Mouse (Mus musculus): ENCODE results near the gene Zeb2.
"Not testable (repeated sequence)": the region's sequence is repeated elsewhere in the genome, so short reads cannot be mapped to it uniquely, and the experiment has no call there.

The Zeb2 gene

DNA sequence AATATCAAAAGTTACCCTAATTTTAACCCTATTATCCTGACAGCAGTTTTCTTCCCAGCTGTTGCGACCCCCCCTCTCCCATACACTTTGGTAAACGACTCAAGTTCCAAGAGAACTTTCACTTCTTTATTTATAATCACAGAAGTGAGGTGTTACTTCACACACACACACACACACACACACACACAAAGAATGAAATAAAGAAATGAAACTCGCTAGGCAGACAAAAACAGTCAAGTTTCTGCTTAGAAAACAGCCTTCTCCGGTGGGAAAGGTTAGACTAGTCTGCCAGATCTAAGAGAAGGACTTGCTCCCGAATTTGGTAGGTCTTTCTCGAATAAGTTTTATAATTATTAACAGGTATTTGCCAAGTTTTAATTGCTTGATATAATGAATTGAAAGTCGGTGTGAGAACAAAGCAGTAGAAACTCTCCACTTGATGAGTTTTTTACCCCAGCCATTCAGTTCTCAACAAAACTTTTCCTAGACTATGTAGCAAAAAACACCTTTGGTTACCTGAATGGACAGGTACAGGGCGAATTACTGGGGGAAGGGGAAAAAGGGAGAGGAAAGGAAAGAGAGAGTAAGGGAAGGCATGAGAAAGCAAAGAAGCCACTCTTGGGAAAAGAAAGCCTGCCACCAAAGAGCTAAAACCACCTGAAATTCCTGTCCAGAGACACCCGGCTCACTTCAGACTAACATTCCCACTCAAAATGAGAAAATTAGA, 5.0 kb downstream of the Zeb2 start:
- DNase-seq (ENCODE audit: low spot score), result no peak

DNA sequence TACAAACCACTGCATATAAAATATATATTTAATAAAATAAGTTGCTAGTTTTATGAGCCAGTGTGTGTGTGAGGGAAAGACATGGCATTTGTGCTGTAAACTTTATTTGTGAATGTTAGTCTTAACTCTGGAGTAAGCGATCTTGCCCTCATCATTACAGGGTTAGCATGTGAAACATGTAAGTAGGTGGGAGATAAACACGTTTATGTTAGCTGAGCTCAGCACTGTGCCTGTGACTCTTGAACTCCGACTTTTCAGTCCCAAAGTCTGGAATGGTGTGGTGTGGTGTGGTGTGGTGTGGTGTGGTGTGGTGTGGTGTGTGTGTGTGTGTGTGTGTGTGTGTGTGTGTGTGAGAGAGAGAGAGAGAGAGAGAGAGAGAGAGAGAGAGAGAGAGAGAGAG, 5.6 kb downstream of the Zeb2 start:
- not testable (repeated sequence) for DNase-seq (ENCODE audit: low spot score)

DNA sequence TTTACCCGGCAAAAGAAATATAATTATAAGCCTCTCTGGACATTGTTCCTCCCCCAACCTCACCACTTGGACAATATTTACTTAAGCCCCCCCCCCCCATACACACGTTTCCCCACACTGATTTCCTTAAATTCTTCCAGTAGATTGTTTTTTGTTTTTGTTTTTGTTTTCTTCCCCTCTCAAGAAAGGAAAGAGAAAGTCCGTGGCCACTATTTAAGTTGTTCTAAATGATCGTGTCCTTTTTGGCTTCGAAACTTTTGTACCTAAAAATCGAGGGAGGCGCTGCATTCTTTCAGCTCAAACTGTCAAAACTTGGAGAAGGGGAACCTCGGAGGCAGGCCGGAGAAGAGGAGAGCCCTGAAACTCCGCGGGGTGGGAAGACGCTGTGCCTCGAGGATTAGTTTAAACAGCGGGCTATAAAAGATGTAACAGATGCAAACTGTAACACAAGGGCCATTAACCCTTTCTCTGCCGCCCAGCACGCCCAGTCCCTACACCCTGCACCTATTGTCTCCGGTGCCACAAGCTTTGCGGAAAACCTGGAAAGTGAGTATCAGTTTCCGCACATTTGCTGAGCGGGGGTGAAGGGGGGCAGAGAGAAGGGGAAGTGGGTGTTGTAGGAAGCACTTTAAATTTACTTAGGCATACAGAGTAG, 6.3 kb downstream of the Zeb2 start:
- DNase-seq (ENCODE audit: low spot score), result peak; percentile 47

DNA sequence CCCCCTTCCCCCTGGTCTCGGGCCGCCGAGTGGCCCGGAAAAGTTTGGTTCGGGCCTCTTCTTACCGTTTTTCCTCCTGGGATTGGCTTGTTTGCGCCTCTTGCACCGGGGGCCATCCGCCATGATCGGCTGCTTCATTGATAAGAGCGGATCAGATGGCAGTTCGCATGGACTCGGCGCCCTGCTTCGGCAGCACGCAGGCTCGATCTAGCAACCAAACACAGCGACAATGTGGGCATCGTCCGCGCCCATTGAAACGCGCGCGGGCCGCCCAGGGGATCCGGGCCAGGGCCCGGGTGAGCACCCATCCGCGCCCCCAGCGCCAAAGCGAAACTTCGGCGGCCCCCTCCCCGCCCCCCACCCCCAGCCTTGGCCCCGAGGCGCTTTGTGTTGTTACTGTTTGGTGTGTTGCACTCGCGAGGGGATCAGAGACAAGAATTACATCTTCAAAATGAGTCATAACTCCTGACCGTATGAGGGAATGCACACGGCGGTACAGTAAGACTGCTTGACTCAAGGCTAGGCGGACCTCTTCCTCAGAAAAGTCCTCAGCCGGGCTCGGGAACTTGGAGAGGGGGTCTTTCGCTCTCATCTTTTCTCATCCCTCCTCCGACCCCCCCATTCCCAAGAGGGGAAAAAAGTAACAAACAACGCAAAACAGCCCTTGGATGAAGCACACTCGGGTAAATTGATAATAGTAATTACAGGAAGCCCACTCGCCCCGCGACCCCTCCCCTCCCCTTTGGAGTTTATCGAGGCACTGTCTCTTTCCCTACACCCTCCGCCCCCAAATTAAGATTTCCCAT, 7.0 kb downstream of the Zeb2 start:
- DNase-seq (ENCODE audit: low spot score), result peak; percentile 66

DNA sequence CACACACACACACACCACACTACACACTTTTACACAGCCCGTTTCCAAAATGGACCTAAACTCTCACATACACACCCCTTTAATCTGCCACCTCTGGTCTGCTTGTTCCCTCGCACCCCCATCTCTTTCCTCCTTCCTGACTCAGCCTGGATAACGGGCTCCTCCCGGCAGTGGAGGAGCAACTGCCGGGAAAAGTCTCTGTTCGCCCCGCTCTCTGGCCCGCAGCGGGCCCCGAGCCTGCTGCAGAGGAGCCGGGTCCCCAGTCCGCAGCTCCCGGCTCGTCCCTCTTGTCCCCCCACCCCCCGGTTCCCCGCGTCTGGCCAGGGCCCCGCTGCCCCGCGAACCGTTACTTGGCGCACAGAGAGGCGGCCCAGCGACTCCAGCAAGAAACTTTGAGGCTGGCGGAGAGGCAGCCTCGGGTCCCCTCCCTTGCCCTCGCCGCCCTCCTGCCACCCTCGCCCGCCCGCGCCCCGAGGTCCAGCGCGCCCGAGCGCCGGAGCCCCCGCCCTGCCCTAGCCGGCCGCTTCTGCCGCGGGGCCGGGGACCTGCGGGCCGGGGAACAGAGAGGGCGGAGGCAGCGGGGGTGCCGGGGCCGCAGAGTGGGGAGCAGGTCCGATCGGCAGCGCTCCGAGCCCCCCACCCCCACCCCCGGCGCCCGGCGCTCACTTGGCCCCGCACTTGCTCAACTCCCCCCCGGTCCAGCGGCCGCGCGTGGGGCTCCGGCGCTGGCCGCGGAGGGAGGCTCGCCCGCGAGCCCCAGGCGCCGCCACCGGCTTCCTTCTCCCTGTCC, 7.8 kb downstream of the Zeb2 start:
- DNase-seq (ENCODE audit: low spot score), result no peak

DNA sequence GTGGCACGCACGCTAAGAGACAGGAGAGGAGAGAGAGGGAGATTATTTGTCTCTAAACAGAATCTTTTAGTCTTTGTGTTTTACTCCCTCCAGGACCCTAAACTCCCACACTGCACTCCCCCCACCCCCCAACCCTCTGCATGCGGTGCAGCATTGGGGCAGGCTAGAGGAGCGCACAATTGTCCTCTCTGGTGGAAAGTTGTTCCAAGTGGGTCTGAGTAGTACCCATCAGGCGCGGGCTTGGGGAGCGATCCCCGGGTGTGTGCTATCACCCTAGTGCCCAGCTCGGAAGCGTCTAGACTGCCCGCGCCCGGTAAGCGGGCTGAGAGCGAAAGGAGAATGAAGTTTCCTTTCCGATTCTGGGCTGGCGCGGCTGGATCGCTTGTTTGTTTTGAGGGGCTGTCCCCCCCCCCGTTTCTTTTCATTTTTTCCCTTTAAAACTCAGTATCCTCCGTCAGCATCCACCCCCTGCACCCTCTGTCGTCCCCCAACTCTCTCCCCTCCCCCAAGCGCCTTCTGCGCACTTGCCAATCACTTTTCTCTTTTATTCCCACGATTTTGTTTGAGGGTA, 8.6 kb downstream of the Zeb2 start:
- DNase-seq (ENCODE audit: low spot score), result peak; percentile 38

DNA sequence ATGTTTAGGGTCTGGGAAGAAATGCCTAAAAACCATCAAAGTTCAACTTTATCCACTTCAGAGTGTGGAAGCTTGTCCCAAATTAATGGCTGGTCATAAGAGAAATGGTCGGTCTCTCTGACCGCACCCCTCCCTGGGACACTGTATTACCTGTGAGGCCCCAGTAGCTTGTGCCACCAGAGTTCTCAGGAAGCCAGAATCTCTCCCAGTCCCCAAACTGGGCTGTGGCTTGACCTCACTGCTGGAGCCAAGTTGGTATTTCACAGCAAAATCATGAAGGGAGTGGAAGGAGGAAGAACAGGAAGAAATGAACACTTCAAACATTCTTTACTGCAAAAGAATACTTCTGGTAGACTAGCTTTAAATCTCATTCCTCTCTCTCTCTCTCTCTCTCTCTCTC, 9.6 kb downstream of the Zeb2 start:
- DNase-seq (ENCODE audit: low spot score), result no peak

DNA sequence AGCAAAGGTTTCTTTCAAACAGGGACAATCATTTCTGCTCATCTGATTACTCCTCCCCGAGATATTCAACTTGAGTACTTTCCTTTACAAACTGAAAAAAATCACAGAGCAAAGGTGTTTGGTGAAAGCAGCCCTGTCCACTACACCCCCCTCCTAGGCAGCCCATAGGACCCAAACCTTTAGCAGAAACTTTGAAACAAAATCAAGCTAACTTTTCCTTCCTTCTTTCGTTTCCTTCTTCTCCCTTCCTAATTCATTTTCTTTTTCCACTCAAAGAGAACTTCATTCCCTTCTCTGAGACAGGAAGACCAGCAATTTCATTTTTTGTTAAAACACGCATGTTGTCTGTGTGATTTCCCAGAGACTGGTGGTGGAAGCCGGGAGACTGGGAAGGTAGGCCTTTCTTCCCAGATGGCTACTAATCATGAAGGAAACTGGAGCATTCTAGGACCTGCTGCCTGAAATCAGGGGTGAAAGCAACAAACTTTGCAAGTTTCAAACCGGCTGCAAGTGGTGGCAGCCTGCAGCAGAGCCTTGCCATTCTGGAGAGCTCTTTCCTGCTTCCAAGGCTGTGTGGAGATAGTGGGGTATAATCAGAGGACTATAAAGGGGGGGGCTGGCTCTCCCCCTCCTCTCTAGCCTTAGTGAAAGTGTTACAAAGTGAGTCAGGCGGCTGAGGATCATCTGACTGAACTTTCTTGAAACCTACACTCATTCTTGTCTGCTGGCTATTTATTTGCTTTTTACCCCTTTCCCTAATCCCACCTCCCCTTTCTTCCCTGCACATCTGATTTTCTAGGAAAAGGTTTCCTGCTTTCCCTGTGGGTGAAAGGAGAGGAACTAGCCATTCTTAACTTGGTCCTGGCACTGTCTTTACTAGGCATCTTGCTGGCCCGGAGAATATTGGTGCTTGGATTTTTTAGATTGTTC, 11.0 kb downstream of the Zeb2 start:
- no peak for DNase-seq (ENCODE audit: low spot score)

DNA sequence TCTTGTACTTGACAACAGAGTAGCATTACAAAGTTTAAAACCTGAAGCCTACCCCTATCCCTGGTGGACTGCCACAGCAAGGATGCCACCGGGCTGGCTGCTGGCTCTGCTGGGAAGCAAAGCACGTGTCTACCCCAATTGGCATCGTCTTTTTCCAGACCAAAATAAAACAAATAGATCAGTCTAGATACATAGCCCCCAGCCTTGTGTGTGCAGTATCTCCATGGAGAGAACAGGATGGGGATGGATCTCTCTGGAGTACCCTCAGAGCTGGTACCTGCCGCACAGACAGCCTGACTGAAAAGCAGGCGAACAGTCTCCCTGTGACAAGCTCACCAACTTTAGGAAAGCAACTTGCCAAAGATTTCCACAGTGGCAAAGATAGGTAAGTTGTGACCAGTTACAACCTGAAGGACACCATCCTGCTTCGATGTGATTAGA, 11.9 kb downstream of the Zeb2 start:
- no peak for DNase-seq (ENCODE audit: low spot score)

DNA sequence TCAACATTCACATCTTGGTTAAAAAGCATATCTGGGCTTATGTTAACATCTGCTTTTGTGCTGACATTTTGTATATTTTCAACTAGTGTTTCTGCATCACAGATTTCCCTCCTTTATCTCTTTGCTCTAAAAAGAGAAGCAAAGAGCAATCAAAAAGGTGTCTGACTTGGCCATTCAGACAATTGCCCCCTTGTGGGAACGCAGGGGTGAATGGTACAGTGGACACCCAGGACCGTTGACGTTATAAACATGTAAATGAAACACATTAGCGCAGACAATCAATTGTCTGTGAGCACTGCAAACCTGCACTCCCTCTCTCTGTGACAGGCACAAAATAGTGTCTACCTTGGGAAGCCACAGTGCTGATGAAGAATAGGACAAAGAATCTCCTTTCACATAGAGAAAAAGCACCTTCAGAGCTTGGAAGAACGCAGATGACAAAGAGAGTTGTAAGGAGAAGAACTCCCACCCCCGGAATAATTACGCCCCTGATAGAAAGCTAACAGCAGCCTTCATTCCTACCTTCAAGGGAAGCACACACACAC, 12.6 kb downstream of the Zeb2 start:
- no peak for DNase-seq (ENCODE audit: low spot score)

DNA sequence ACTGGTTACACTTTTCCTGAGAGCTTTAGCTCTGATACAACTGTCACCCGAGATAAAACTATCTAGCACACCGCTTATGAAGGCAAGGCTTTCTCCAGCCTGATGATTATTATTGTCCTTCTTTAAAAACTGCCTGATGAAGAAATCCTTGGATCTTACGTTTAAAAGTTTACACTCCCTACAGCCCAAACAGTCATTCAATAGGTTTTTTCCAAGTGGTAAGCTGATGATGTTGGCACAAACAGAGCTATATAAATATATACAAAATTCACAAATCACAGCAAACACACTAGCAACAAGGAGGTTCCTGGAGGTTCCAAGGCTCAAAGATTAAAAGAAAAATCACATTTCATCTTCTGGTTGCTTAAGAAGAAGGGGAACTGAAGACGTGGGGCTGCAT, 13.1 kb downstream of the Zeb2 start:
- no peak for DNase-seq (ENCODE audit: low spot score)

DNA sequence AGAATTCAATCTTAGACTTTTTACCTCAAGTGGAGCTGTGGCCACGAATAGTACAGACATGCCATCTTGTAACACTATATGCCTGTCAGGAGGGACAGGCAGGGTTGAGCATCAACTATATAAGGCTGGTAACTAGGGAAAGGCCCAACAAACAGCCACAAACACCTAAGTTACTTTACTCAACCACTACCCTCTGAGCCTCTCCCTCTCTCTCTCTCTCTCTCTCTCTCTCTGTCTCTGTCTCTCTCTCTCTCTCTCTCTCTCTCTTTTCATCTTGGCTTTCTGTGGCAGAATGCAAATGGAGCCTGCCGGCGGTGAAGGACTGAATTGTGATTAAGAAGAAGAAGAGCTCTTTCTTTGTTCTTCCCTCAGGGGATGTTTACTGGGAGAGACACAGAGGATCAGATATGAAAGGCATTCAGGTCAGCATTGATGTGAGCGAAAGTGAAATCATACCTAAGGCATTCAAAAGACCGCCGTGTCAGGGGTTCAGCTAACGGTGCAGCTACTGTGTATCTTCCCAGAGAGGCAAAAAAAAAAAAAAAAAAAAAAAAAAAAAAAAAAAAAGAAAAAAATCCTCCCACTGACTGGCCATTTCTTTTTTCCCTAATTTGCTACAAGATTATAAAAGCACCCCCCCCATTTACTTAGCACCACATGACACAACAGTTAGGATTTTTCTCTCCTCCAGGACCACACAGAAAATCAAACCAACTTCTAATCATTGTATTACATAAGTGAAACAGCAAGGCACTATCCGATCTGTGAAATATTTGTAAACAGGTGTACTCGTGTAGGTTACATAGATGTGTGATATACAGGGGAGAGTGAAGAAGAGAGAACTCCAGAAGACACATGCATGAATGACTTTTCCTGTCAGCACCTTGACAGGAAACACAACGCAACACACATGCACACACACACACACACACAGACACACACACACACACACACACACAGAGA, 13.9 kb downstream of the Zeb2 start:
- DNase-seq (ENCODE audit: low spot score), result no peak

DNA sequence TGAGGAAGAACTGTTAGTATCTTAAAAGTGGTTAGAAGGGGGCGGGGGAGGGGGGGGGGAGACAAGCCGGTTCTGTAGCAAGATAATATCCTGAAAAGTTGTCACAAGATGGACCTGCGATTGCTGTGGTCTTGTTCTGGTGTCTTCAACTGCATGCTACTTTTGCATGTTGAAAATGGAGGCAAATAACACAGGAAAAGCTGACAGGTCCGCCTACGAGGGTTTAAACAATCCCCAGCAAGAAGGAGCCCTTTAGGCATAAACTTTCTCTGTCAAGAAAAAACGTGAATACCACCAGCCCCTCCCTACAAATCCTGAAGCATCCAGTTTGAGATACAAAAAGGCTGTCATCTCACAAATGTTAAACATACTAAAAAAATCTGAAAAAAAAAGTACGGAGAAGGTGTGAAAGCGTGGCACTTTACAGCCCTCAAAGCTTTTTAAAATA, 15.0 kb downstream of the Zeb2 start:
- DNase-seq (ENCODE audit: low spot score), result no peak

DNA sequence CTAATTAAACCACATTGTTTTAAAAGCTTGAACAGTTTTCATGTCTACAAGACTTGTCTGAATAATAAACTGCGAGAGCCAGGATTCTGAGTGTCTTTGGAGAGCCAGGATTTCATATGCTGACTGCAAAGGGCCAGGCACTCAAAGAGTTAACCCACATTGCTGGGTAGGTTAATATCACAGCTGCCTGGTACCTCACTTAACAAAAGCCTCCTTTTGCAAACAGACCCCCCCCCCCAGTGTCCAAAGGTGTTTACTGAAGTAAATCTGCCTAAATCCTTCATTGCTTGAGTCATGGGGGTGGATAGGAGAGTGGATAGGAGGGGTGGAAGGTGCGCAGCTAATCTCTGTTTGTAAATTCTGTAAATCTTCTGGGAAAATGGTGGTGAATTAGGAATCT, 15.6 kb downstream of the Zeb2 start:
- DNase-seq (ENCODE audit: low spot score), result no peak

DNA sequence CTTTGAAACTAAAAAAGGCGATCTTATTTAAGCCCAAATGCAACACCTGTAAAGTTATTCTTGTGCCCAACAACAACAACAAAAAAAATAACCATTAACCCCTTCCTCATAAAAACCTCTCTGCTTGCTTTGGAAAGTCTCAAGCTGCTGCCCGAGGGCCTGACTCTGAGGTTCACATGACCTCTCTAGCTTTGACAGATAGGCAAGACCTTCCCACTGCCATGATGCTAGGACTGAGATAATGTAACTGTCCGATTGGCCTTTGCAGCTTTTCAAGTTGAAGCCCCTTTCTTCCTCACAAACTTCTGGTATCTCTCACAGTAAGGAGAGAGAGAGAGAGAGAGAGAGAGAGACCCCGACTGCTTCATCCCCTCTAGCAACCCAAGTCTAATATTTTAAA, 16.2 kb downstream of the Zeb2 start:
- no peak for DNase-seq (ENCODE audit: low spot score)

DNA sequence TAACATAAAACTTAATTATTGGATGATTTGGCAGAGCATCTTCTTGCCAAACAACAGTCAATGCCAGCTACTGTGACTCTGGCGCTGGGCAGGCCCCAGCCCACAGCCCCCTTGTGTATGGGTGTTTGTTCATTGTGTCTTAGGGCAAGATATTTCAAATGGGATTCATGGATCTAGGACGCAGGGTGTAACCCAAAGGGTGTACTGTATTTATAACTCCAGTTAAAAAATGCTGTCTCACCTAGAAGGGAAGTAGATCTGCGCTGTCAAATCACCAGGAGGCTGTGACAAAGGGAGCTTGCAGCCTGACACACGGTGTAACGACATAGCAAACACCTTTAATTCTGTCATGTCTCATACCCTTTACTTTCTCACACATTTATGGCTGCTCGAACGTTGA, 16.6 kb downstream of the Zeb2 start:
- DNase-seq (ENCODE audit: low spot score), result no peak

DNA sequence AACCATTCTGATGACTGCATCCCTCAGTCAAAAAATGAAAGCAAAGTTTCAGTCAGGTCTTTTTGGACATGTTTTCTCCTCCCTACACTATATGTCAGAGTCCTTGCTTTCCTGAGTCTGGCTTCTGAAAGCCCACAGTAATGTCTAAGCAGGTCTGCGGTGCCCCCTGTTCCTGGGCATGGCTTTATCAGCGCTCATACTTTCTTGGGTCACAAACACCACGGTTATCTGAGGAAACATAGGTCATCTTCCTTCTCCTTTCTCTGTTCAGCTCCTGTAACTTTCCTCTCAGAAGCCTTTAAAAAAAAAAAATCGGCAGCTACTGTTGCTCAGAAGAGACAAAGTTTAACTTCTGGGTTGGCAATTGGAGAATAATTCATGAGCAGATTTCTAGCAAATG, 17.2 kb downstream of the Zeb2 start:
- DNase-seq (ENCODE audit: low spot score), result no peak

DNA sequence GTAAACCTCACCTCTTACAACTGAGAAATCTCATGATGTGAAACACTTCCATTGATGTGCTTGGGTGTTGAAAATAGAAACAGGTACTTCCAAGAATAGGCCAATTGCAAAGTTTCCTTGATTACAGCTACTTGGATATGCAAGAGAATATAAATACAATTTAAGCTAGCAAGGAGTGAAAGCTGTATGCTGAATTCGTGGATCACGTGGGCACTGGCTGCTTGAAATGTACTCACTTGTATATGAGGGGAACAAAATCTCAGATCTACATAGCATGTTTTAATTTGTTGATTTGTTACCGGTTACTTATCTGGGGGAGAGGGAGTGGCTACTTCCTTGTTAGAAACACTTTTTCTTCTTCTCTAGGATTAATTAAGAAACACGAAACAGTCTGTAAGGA, 18.1 kb downstream of the Zeb2 start:
- DNase-seq (ENCODE audit: low spot score), result no peak

DNA sequence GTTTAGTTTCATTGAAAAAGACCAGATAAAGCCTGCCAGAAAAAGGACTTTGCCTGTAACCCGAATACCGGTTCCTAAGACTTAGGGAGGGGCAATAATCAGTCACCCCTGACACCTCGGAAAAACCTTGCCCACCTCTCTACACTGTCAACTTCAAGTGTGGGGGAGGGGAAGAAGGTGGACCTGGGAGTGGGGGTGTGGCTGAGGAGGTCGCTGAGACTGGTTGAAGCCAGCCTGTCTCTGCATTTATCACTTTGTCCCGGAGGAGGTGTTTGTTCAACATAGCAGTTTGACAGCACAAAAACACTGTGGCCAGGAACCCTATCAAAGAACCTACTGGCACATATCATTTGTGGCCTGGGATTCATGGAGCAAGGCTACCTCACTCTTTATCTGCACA, 19.2 kb downstream of the Zeb2 start:
- no peak for DNase-seq (ENCODE audit: low spot score)

Data from spleen, adult 12 weeks (tissue).